Mouse (Mus musculus): ENCODE measurements around the gene Acad9. TPM values are rescaled to one million over a fixed set of nuclear protein-coding genes. Genes with fewer than 3 reads are reported as not detected.
"Not testable (repeated sequence)": the region's sequence is repeated elsewhere in the genome, so short reads cannot be mapped to it uniquely, and the experiment has no call there.

The Acad9 gene
- polyA plus RNA-seq, 1 experiment from 2014 or later: 81.7 TPM

- H3K4me3 ChIP-seq (ENCODE audit: low read depth, low read length); H3K27ac ChIP-seq (ENCODE audit: low read depth, low read length); H3K4me2 ChIP-seq; H3K27me3 ChIP-seq (ENCODE audit: control insufficient read depth, insufficient read depth, low read length); H3K9me3 ChIP-seq (replicated peaks; ENCODE audit: control insufficient read depth, low read length); H3K36me3 ChIP-seq (ENCODE audit: control insufficient read depth, insufficient read depth, low read length); H3K9ac ChIP-seq (ENCODE audit: low read depth, low read length); H3K4me1 ChIP-seq (ENCODE audit: control insufficient read depth, insufficient read depth, low read length); ATAC-seq (replicated peaks; ENCODE audit: insufficient number of reproducible peaks, low FRiP score, low TSS enrichment): not testable (repeated sequence)
- 83% methylated on average over 9 of the region's 9 CpGs for WGBS (ENCODE audit: insufficient replicate concordance)
Measured at GRCm38 (mm10) chr3:36126176-36126575, 60.4 kb downstream of the Acad9 start.

- no peak overlapping the region for H3K9ac ChIP-seq (ENCODE audit: low read depth, low read length)
- ATAC-seq (replicated peaks; ENCODE audit: insufficient number of reproducible peaks, low FRiP score, low TSS enrichment): no peak
- no peaks in the 10 kb centered on the region for H3K27me3 ChIP-seq (ENCODE audit: control insufficient read depth, insufficient read depth, low read length)
- no peak overlapping the region for H3K4me2 ChIP-seq
- H3K27ac ChIP-seq (ENCODE audit: low read depth, low read length): no peak overlapping the region
- H3K9me3 ChIP-seq (replicated peaks; ENCODE audit: control insufficient read depth, low read length): no peaks in the 10 kb centered on the region
- no peaks in the 10 kb centered on the region for H3K4me1 ChIP-seq (ENCODE audit: control insufficient read depth, insufficient read depth, low read length)
- H3K4me3 ChIP-seq (ENCODE audit: low read depth, low read length): no peak overlapping the region
- H3K36me3 ChIP-seq (ENCODE audit: control insufficient read depth, insufficient read depth, low read length): no peaks in the 10 kb centered on the region
Measured at GRCm38 (mm10) chr3:36136152-36136551, 70.4 kb downstream of the Acad9 start.

GRCm38 (mm10) chr3:36137560-36137959 is 71.8 kb downstream of the Acad9 start:
- H3K9me3 ChIP-seq (replicated peaks; ENCODE audit: control insufficient read depth, low read length): no peaks in the 10 kb centered on the region
- H3K4me1 ChIP-seq (ENCODE audit: control insufficient read depth, insufficient read depth, low read length): no peaks in the 10 kb centered on the region
- 49% methylated on average over 2 of the region's 2 CpGs for WGBS (ENCODE audit: insufficient replicate concordance)
- no peak overlapping the region for H3K27ac ChIP-seq (ENCODE audit: low read depth, low read length)
- no peaks in the 10 kb centered on the region for H3K27me3 ChIP-seq (ENCODE audit: control insufficient read depth, insufficient read depth, low read length)
- no peak for ATAC-seq (replicated peaks; ENCODE audit: insufficient number of reproducible peaks, low FRiP score, low TSS enrichment)
- no peak overlapping the region for H3K4me2 ChIP-seq
- no peak overlapping the region for H3K4me3 ChIP-seq (ENCODE audit: low read depth, low read length)
- H3K36me3 ChIP-seq (ENCODE audit: control insufficient read depth, insufficient read depth, low read length): no peaks in the 10 kb centered on the region
- no peak overlapping the region for H3K9ac ChIP-seq (ENCODE audit: low read depth, low read length)

- no peak for ATAC-seq (replicated peaks; ENCODE audit: insufficient number of reproducible peaks, low FRiP score, low TSS enrichment)
- WGBS (ENCODE audit: insufficient replicate concordance): 77% methylated on average over 1 of the region's 1 CpGs
- Histone ChIP-seq H3K4me3 (ENCODE audit: low read depth, low read length) (no peak overlapping the region), H3K9me3 (replicated peaks; ENCODE audit: control insufficient read depth, low read length) (no peaks in the 10 kb centered on the region), H3K9ac (ENCODE audit: low read depth, low read length) (no peak overlapping the region), H3K27me3 (ENCODE audit: control insufficient read depth, insufficient read depth, low read length) (no peaks in the 10 kb centered on the region), H3K4me2 (no peak overlapping the region), H3K27ac (ENCODE audit: low read depth, low read length) (no peak overlapping the region), H3K4me1 (ENCODE audit: control insufficient read depth, insufficient read depth, low read length) (no peaks in the 10 kb centered on the region), H3K36me3 (ENCODE audit: control insufficient read depth, insufficient read depth, low read length) (no peaks in the 10 kb centered on the region)
Measured at GRCm38 (mm10) chr3:36138171-36138660, 72.4 kb downstream of the Acad9 start.

GRCm38 (mm10) chr3:36138996-36139395 is 73.2 kb downstream of the Acad9 start:
- no peak for ATAC-seq (replicated peaks; ENCODE audit: insufficient number of reproducible peaks, low FRiP score, low TSS enrichment)
- Histone ChIP-seq H3K27ac (ENCODE audit: low read depth, low read length) (no peak overlapping the region), H3K27me3 (ENCODE audit: control insufficient read depth, insufficient read depth, low read length) (no peaks in the 10 kb centered on the region), H3K4me2 (no peak overlapping the region), H3K4me1 (ENCODE audit: control insufficient read depth, insufficient read depth, low read length) (no peaks in the 10 kb centered on the region), H3K36me3 (ENCODE audit: control insufficient read depth, insufficient read depth, low read length) (no peaks in the 10 kb centered on the region), H3K9me3 (replicated peaks; ENCODE audit: control insufficient read depth, low read length) (no peaks in the 10 kb centered on the region), H3K9ac (ENCODE audit: low read depth, low read length) (no peak overlapping the region), H3K4me3 (ENCODE audit: low read depth, low read length) (no peak overlapping the region)

Other genes with a start within 250 kb of the Acad9 start
- gene Dcun1d1, start 128.5 kb upstream of the Acad9 start, polyA plus RNA-seq (2014; fragmentation: Nextera tagmentation; extraction: Ambion mirVana): 76.9 and 86.7 TPM in 2 replicates
- gene Mccc1, start 65.3 kb upstream of the Acad9 start, polyA plus RNA-seq (2014; fragmentation: Nextera tagmentation; extraction: Ambion mirVana): 46.6 and 47.7 TPM in 2 replicates
- 0.03 TPM in 2 replicates for gene Ccdc144b, start 12.4 kb upstream of the Acad9 start, polyA plus RNA-seq (2014; fragmentation: Nextera tagmentation; extraction: Ambion mirVana)
- 4.2 and 5.3 TPM in 2 replicates for gene D3Ertd254e, start 85.0 kb downstream of the Acad9 start, polyA plus RNA-seq (2014; fragmentation: Nextera tagmentation; extraction: Ambion mirVana)
- 0.14 TPM in 1 of 2 replicates, not detected in the other for gene Qrfpr, start 156.3 kb downstream of the Acad9 start, polyA plus RNA-seq (2014; fragmentation: Nextera tagmentation; extraction: Ambion mirVana)

Measured in heart, embryonic 11.5 days (tissue).